ENCODE assay signal across 14 mouse cellular contexts in genomic region chr10:38447256-38447655, GRCm38 (mm10).
DNase-seq lines count a peak whose midpoint lies in the region.
"Had no signal": no experiment of that assay in that cellular context is flagged by ENCODE, and none has a peak within 500 bp of the region (broad histone marks: within the 10 kb centered on the region; RNA-seq: fewer than 3 reads in every experiment).

No protein-coding gene starts in this region.

- DNase-seq in embryo, embryonic 10 days (ENCODE audit: low spot score), result peak; percentile 14
- no peak for DNase-seq in embryo, embryonic 9.5 days (ENCODE audit: extremely low spot score)
- peak; percentile 46 for DNase-seq in right cerebral cortex, adult 18-20 months
- DNase-seq in right cerebral cortex, postnatal 4 days, result no peak
- DNase-seq in hindlimb bud, embryonic 11.5 days (ENCODE audit: extremely low spot score, low read depth, low spot score), result peak; percentile 24
- DNase-seq in adrenal gland, postnatal 14 days, result no peak
- no peak for DNase-seq in heart, adult 8-10 months (ENCODE audit: low spot score)
- DNase-seq in adrenal gland, adult 2 months, result no peak
- DNase-seq: cerebellum, adult 18-20 months; gastrocnemius, postnatal 10 days; heart, postnatal 14 days; kidney, adult 2 months; kidney, postnatal 25 days; lung, embryonic 14.5 days had no signal

Comparison
In these comparisons a context has a peak if more than half of its experiments do, and no peak if none do; other contexts are left out.
1. DNase-seq: peak in embryo, embryonic 10 days (single experiment), right cerebral cortex, adult 18-20 months (single experiment) and hindlimb bud, embryonic 11.5 days (single experiment); none in embryo, embryonic 9.5 days (single experiment), right cerebral cortex, postnatal 4 days (single experiment), adrenal gland, postnatal 14 days (single experiment), heart, adult 8-10 months (single experiment) and adrenal gland, adult 2 months (single experiment).